Mouse (Mus musculus): ENCODE results near the gene Rad18.

Rad18 gene

GRCm38 (mm10) chr6:112684065-112684464, 12.4 kb downstream of the Rad18 start:
- no peak for DNase-seq (ENCODE audit: low spot score in 2 of 2)

- no peak for DNase-seq (ENCODE audit: low spot score in 2 of 2)
Observed at GRCm38 (mm10) chr6:112632071-112632470, 64.4 kb downstream of the Rad18 start.

GRCm38 (mm10) chr6:112630291-112630690, 66.2 kb downstream of the Rad18 start:
- no peak for DNase-seq (ENCODE audit: low spot score in 2 of 2)

GRCm38 (mm10) chr6:112628301-112628700, 68.2 kb downstream of the Rad18 start:
- DNase-seq (ENCODE audit: low spot score in 2 of 2): no peak

GRCm38 (mm10) chr6:112622321-112622720, 74.2 kb downstream of the Rad18 start:
- no peak for DNase-seq (ENCODE audit: low spot score in 2 of 2)

- no peak for DNase-seq (ENCODE audit: low spot score in 2 of 2)
Observed at GRCm38 (mm10) chr6:112620027-112620426, 76.5 kb downstream of the Rad18 start.

DNA sequence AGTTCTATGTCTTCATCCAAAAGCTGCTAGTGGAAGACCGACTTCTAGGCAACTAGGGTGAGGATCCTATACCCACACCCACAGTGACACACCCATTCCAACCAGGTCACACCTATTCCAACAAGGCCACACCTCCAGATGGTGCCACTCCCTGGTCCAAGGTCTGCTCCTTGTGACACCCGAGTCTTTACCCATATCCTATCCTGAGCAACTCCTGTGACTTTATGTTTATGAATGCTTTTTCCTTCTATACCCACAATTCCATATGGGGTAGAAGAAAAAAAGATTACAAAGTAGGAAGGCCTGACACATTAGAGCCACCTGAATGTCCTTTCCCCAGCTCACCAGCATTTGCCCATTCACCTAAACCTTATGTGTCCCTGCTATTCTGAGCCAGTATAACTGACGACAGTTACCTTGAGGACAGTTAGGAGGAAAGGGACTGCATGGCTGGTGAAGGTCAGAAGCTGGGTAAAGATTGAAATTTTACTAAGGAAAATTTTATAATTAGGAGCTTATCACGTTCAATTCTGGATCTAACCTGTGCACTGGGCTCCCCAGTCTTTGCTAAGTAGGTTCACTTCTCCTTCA, 78.7 kb downstream of the Rad18 start:
- no peak for DNase-seq (ENCODE audit: low spot score in 2 of 2)

GRCm38 (mm10) chr6:112609027-112609426, 87.5 kb downstream of the Rad18 start:
- no peak for DNase-seq (ENCODE audit: low spot score in 2 of 2)

GRCm38 (mm10) chr6:112603866-112604265, 92.6 kb downstream of the Rad18 start:
- no peak for DNase-seq (ENCODE audit: low spot score in 2 of 2)

- DNase-seq (ENCODE audit: low spot score in 2 of 2): no peak
Observed at GRCm38 (mm10) chr6:112594971-112595370, 101.5 kb downstream of the Rad18 start.

- no peak for DNase-seq (ENCODE audit: low spot score in 2 of 2)
Observed at GRCm38 (mm10) chr6:112587912-112588311, 108.6 kb downstream of the Rad18 start.

DNA sequence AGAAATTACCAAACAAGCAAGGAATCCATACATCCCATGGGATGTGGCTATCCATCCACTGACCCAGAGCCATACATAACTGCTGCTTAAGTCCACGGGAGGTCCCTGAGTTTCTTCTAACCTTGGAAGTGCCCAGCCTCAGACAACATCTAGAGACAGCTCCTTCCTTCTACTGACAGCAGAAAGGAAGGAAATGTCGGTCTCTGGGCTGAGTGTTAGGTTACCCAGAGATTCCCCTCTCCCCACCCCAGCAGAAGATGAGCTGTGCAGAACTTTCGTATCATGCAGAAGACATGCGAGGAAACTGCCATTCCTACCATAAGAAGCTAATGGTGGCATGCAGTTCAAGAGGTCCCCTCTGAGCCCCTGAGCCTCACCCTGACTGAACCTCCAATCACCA, 109.5 kb downstream of the Rad18 start:
- DNase-seq (ENCODE audit: low spot score in 2 of 2): no peak

- DNase-seq (ENCODE audit: low spot score in 2 of 2): no peak
Observed at GRCm38 (mm10) chr6:112584961-112585360, 111.5 kb downstream of the Rad18 start.

DNA sequence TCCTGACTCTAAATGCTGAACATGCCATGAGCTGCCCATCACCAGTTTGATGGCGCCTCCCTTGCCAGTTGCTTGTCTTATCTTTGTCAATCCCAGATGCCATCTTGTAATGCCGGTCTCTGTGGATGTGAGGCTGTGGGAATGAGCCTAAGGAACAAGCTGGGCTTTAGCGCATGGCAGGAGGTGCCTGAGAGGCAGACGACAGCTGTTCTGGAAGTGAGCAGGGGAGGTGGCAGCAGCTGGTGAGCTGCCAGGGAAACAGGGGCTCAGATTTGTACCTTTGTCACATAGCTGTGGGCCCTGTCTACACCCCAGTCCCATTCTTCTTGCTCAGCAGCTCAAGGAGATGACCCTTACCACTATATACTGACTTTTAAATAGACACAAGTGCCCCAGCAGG, 114.5 kb downstream of the Rad18 start:
- DNase-seq (ENCODE audit: low spot score in 2 of 2): no peak

DNA sequence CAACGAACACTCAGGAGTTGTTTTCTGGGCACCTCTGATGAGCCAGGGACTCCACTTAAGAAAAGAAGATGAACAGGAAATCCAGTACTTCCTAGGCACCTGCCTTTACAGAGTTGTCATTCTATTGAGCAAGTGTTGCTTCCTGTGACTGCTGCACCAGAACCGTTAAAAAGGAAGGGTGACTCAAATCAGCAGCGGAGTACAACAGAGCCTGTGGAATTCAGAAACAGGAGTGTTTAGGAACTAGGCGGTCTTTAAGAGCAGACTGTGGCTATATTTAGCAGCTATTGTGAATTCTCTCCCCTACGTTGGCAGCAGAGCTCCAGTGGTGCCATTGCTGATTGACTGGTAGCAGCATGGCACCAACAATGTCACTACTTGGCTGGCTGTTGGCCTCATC, 119.3 kb downstream of the Rad18 start:
- DNase-seq (ENCODE audit: low spot score in 2 of 2): no peak

DNA sequence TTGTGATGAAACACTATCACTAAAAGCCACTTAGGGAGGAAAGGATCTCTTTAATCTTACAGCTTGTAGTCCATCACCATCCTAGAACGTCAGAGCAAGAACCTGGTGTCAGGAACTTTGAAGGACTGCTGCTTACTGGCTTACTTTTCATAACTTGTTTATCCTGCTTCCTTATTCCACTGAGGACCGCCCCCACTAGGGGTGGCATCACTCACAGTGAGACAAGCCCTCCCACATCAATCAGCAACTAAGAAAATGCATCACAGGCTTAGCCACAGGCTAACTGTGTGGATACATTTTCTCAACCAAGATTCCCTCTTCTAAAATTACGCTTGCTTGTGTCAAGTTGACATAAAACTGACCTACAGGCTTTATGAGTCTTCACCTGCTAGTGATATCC, 121.9 kb downstream of the Rad18 start:
- DNase-seq (ENCODE audit: low spot score in 2 of 2): no peak

- DNase-seq (ENCODE audit: low spot score in 2 of 2): no peak
Observed at GRCm38 (mm10) chr6:112570413-112570812, 126.1 kb downstream of the Rad18 start.

Measured in spleen, postnatal 14 days (tissue).